Mouse (Mus musculus): ENCODE data around the gene Gm6164.
"Not testable (repeated sequence)": the region's sequence is repeated elsewhere in the genome, so short reads cannot be mapped to it uniquely, and the experiment has no call there.

- TF ChIP-seq CTCF (IDR thresholded peaks at IDR 0.05; ENCODE audit: low read depth, low read length); POLR2A (IDR thresholded peaks at IDR 0.05; ENCODE audit: borderline replicate concordance, low read depth, low read length): not testable (repeated sequence)
Observed at GRCm38 (mm10) chr7:20193410-20193809, 12.0 kb downstream of the Gm6164 start, which contains the start of gene Vmn1r95.

All from bone marrow macrophage, adult 2 months (primary cell).